Mouse (Mus musculus) adrenal gland, postnatal 25 days (tissue): ENCODE data around the gene Runx2. TPM values are rescaled to one million over a fixed set of nuclear protein-coding genes. Genes with fewer than 3 reads are reported as not detected.
A peak's percentile ranks its signal among the peaks of the same experiment; 100 is the strongest.

ENCODE experiments used
- DNase-seq: peaks from one replicate; pipeline ENCODE4 v3.0.0; 2021; ENCODE audit warnings: mixed read lengths
- total RNA-seq: library from RNA; stranded (reverse); gene quantifications from 2 replicates; pipeline ENCODE4 v1.2.3, GENCODE M21; 2021

Runx2 gene
- total RNA-seq, 1 experiment from 2014 or later: 60.4 TPM

GRCm38 (mm10) chr17:44588470-44588869 is 226.1 kb downstream of the Runx2 start:
- no peak for DNase-seq

- no peak for DNase-seq
Measured at GRCm38 (mm10) chr17:44588020-44588419, 226.6 kb downstream of the Runx2 start.

GRCm38 (mm10) chr17:44586196-44586595 is 228.4 kb downstream of the Runx2 start:
- no peak for DNase-seq

GRCm38 (mm10) chr17:44584781-44585180 is 229.8 kb downstream of the Runx2 start:
- no peak for DNase-seq

DNA sequence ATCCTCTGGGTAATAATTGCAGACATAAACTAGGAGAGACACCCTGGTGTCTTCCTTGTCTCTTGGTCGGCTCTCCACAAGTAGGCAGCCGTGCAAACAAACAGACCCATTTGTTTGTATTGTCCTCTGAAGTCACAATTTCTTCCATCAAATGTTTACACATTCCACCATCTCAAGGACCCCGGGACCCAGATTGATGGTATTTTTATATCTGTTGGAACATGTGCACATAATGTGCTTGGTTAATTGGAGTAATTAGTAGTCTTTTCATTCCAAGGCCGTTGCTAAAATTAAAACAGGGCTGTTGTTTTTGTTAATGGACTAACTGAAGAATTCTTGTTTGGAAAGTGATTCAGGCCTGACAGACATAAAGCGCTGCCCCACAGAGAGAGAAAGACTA is 236.8 kb downstream of the Runx2 start:
- DNase-seq: no peak

GRCm38 (mm10) chr17:44570899-44571298 is 243.7 kb downstream of the Runx2 start:
- DNase-seq: no peak

- no peak for DNase-seq
Measured at GRCm38 (mm10) chr17:44569020-44569621, 245.5 kb downstream of the Runx2 start.

DNA sequence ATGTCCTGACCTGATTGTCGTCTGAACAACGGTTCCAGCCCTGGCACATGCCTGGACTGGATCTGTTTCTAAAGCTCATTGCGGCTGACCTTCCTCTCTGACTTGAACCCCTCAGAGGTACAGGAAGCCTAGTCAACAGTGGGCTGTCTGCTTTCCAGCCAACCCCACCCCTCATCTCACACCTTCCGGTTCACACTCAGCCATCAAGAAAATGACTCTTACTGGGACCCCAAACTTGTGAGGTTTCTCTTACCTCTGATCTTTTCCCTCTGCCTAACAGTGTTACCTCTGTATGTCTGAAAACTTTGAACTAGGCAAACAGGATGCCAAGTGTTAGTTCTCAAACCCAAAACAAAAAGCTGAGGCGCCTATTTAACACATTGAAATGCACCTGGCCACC is 247.6 kb downstream of the Runx2 start:
- no peak for DNase-seq

- DNase-seq: no peak
Measured at GRCm38 (mm10) chr17:44565884-44566515, 248.6 kb downstream of the Runx2 start.

GRCm38 (mm10) chr17:44565311-44565831 is 249.2 kb downstream of the Runx2 start:
- DNase-seq: peak; percentile 8

- no peak for DNase-seq
Measured at GRCm38 (mm10) chr17:44564611-44565198, 249.9 kb downstream of the Runx2 start.

GRCm38 (mm10) chr17:44560016-44560415 is 254.6 kb downstream of the Runx2 start:
- no peak for DNase-seq

DNA sequence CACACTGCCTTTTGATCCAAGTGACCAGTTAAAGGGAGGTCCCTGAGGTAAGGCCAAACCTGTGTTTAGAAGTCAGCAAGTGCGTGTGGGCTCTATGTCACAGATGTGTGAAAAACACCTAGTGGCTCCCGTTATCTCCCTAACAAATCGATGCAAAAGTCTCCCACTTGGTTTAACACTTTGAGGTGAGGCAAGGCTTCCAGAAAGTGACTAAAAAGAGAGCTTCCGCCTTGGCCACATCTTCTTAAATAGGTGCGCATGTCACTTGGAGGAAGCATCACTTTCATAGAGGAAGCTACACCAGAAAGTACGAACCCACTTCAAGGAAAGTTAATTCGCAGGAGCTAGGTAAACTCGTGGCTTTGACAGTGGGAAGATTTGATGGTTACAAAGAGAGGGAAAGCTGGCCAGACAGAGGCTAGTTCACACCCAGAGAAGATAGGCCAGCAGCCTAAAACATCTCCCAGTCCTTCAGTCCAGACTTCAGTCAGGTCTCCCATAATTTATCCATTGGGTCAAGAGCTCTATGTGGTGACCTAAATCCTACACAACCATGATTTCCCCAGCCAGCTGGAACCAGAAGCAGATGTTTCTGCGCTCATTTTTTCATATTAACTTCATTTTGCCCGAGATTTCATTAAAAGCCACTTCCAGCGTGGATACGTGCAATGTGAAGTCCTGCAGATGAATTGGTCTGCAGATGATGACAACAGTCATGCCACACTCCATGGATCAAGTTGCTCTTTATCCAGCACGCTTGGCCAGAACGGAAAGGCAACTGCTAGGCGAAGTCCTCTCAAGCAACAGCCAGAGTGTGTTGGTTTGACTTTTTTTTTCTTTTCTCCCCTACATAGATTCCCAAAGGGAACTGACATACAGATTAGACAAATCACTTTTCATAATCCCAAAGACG is 257.1 kb downstream of the Runx2 start:
- no peak for DNase-seq

DNA sequence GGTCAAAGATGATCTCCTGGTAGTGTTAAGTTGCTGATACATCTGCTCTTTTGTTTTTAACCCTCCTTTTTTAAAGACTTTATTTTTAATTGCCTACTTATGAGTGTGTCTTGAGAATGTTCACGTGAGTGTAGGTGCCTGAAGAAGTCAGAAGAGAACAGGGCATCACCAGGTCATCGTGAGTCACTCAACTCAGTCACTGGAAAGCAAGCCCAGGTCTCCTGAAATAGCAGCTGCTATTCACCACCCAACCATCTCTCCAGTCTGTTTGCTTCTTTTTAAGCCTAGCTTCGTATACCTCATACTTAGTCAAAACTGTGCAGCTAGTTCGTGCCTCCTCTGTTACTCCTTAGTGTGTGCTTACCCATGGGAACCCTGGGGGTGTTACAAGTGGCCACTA is 259.7 kb downstream of the Runx2 start:
- DNase-seq: no peak

DNA sequence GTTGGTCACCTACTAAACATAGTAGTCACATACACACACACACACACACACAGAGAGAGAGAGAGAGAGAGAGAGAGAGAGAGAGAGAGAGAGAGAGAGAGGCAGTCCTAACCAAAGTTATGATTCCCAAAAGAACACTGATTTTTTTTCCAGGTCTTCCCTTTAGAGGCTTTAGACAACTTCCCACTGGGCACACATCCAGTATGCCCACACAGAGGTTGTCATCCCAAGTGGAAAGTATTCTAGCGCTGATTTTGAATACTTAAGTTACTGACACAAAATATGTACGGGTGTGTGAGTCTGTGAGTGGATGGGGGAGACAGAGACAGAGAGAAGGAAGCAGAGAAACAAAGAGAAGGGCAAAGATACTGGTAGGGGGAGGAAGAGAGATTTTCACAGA is 265.0 kb downstream of the Runx2 start:
- no peak for DNase-seq

DNA sequence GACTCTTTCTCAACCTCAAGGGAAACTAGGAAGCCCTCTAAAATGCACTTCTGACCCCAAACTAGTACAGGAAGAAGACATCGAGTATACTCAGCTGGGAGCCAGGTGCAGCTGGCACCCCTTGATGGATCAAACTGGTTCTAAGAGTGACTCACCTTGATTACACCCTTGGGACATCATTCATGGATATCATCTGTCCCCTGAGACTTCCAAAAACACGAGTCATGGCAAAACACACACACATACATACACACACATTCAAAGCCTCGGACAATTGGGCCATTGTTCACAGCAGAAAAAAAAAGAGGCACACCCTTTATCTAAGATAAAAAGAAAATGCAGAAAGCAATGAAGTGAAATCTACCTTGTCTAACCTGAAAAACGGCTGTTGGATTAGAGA is 266.7 kb downstream of the Runx2 start:
- no peak for DNase-seq

DNA sequence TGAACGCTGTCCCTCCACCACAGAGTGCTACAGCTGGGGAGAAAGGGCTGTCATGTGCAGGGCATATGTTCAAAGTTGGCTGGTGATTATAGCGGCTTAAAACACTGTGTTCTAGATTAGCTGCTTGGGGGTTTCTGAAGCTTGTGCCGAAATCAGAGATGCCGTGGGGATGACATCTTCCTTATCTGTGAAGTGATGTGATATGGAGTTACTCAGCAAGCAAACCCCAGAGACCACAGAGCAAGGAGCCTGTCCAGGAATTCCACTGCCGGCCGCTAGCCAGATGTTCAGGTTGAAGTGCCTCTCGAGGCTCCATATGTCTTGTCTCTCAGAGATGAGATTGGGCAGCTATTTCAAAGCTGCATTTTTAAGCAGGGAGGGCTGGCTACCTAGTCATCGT is 267.8 kb downstream of the Runx2 start:
- DNase-seq: no peak

DNA sequence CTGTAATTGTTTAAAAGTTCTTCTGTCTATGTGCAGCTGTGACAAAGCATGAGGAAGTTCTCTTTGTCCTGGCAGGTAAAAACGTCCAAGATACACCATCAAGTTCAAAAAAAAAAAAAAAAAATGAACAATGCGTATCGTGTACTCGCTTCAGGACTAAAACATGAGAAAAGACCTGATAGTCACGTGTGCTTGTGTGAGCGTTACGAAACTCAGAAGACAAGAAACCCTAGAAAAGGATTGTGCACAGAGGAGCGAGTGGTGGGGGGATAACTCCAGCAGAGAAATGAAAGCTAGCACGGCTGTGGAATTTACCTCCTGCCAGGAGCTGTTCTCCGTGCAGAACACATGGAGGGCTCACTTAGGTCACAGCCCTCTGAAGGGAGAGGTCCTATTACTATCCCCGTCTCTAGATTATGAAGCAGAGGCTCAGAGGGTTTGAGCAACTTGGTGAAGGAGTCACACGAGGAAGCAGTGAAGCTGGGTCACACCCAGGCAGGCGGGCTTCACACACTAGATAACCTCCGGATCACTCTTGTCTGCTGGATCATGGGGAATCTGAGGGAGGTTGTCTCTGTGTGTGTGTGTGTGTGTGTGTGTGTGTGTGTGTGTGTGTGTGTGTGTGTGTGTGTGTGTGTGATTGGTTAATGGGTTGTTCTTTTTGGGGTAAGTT is 269.3 kb downstream of the Runx2 start:
- no peak for DNase-seq

DNA sequence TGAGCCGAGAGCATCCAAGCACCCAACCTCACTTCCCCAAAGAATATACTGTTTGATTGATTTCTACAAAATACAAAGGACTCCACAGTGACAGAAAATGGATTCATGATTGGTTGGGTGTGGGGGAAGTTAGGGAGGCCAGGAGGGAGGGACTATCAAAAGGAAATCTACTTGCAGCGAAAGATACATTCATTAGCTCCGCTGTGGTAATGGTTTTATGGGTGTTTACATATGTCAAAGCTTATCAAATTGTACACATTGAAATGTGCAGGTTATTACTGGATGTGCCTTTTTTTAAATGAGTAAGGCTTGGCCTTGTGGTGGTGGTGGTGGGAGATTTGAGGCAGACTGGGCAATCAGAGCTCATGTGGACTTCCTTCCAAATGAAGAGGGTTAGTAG is 271.9 kb downstream of the Runx2 start:
- DNase-seq: no peak

DNA sequence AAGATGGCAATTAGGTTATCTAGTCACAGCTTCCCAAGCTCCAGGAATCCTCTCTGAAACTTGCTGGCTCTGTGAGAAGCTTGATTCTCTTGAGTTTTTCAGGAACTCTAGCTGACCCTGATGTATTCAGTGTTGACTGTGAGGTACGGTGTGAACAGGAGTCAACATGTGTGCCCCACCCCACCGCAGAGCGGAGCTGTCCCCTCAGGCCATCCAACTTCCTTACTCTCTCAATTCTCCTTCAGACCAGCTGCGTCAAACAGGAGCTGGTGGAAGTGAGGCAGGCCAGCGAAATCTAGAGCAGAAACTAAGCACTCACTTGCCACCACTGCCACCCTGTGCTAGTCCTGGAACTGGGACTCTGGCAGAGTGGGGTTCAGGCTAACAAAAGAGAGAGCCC is 273.9 kb downstream of the Runx2 start:
- no peak for DNase-seq

GRCm38 (mm10) chr17:44538921-44539320 is 275.7 kb downstream of the Runx2 start:
- no peak for DNase-seq

DNA sequence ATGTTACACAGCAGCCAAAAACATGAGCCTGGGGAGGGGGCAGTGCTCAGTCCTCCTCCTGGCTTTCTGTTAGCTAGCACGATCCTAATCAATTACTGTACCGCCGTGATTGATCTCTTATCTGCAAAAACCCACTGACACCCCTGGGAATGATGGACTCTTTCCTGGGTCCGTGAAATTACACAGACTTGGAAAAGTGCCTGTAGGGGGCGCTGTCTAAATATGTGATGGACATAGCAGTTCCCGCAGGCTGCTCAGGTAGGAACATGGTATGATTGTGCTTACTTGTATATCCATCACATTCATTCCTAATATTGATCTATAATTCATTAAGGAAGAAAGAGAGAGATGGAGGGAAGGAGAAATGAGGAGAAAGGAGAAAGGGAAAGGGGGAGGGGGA is 284.6 kb downstream of the Runx2 start:
- DNase-seq: peak; percentile 52
